Mouse (Mus musculus): ENCODE measurements around the gene Kcnc3. TPM values are rescaled to one million over a fixed set of nuclear protein-coding genes. Genes with fewer than 3 reads are reported as not detected.

Gene Kcnc3
- total RNA-seq, 4 experiments from 2014 or later: 133 to 157 (median 145) TPM

DNA sequence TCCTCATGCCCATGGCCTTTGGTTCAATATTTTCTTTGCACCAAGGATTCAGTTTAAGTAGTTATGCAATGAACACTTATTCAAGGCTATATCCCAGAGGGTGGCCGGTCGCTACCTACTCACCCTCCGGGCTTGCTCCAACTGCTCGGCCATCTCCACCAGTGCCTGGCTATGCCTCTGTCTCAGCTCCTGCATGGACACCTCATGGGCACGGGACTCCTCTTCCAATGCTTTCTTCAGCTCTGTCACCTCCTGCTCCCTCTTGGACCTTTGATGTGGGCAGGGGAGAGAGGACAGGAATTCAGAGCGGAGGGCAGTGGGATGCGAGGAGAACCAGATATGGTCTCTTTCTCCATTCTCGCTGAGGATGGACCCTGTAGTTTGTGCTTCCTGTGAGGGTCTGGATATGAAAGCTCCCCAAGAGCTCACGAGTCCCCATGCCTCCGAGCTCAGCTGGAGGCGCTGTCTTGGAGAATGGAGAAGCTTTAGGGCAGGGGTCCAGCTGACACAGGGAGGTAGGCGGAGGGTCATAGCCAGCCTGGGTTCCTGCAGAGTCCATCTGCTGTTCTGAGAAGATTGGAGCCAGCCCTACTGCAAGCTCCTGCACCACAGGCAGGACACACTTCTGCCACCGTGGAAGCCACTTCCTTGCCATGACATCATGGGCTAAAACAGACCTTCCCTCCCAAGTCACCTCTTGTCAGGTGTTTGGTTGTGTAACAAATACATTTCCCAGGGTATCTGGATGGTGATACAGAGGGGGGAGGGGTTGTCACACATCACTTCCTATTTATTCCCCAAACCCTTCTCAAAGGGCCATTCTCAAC is 35.0 kb downstream of the Kcnc3 start:
- DNase-seq (ENCODE audit: low spot score in 2 of 2): no peak

DNA sequence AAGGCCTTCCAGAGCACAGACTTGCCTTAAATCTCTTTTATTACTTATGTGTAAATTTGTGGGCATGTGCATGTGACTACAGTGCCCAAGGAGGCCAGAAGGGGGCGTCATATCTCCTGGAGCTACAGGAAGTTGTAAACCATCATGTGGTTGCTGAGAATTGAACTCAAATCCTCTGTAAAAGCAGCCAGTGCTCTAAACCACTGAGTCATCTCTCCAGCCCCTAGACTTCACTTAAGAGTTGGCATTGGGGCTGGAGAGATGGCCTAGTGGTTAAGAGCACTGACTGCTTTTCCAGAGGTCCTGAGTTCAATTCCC is 35.6 kb downstream of the Kcnc3 start:
- no peak for DNase-seq (ENCODE audit: low spot score in 2 of 2)

DNA sequence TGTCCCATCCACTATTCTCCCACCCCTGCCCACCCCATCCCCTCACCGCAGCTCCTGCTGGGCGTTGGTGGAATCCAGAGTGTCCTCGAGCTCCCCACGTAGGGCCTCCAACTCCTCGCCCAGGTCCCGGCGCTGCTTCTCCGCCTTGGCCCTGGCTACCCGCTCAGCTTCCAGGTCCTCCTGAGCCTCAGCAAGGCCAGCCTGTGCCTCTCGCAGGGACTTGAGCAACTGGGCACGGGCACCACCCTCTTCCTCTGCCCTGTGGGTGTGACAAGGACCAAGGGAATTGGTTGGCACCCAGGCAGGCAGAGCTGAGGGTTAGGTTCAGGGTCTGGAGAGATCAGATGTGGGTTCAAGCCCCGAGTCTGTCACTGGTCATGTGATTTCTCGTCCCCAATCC is 36.5 kb downstream of the Kcnc3 start:
- DNase-seq (ENCODE audit: low spot score in 2 of 2): no peak

DNA sequence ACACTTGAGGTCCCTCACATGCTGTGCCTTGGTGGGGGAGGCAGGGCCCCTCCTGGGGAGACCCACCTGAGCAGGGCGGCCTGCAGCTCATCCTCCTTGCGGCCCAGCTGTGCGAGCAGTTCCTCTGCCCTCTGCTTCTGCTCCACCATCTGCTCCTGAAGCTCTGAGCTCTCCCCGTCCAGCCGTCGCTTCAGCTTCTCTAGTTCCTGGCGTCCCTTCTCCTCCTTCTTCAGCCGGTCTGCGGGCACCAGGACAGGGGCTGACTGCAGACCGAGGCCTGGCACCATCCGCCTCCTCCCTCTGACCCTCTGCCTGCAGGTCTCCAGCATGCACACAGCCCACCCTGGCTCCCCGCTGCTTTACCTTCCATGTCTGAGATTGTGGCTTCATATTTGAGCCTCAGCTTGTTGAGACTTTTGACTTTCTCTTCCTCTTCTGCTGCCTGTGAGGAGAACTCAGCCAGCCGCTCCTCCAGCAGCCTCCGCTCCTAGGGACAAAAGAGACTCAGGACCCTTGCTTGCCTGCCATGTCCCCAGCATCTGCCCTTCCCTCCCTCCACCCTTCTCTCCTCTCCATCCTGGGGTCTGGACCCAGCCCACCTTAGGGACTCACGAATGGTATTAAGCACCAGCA is 38.1 kb downstream of the Kcnc3 start:
- no peak for DNase-seq (ENCODE audit: low spot score in 2 of 2)

DNA sequence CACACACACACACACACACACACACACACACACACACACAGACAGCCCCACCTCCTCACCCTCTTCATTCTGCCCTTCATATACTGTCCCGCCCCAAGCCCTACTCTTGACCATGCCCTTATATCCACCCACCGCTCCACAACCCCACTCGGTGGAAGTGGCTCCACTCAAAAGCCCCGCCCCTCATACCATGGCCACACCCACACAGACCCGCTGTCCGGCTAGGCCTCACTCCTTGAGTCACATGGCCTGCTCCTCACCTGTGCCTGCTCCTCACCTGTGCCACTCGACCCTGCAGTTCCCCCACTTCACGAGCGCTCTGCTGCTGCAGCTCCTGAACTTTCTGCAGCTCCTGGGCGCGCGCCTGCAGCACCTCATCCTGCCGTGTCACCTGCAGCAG is 40.0 kb downstream of the Kcnc3 start:
- no peak for DNase-seq (ENCODE audit: low spot score in 2 of 2)

DNA sequence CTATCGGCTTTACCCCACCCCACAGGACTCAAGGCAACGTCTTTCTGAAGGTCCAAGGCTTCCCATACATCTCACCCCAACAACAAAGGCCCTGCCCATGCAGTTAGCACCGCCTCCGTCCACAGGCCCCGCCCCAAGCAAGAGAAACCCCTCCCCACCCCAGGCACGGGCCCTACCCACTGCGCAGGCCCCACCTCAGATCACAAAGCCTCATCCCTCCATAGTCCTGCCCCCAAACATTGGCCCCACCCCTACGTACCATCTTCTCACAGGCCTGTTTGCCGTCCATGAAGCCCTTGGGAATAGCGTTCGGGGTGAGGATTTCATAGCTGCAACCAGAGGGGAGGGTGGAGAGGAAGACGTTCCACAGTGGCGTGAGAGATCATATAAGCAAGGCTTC is 42.2 kb downstream of the Kcnc3 start:
- no peak for DNase-seq (ENCODE audit: low spot score in 2 of 2)

DNA sequence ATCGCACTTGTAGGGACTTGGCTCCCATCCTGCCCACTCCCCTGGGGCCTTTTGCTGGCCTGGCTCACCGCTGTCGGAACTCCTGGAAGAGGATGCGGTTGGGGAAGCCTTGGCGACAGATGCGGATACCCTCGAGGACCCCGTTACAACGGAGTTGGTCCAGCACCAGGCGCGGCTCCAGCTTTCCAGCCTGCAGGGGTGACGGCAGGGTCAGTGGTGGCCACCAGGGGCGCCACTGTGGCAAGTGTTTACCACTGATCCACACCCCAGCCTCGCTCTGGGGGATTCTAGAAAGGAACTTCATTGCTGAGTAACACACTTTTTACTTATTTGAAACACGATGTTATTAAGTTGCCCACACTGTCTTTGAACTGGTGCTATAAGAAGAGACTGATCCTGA is 42.9 kb downstream of the Kcnc3 start:
- DNase-seq (ENCODE audit: low spot score in 2 of 2): no peak

DNA sequence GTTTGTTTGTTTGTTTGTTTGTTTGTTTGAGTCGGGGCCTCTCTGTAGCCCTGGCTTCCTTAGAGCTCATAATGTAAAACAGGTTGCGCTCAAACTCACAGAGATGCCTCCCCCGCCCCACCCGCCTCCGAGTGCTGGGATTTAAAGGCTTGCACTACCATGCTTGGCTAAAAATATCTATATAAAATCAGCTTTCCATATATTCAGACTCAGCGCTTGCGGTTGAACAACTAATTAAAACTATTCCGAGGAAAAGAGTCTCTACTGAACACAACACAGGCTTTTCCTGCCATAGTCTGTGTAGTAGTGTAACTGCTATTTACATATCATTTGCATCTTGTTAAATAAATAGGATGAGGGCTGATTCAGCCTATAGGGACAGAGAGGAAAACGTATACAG is 46.2 kb downstream of the Kcnc3 start:
- DNase-seq (ENCODE audit: low spot score in 2 of 2): no peak

DNA sequence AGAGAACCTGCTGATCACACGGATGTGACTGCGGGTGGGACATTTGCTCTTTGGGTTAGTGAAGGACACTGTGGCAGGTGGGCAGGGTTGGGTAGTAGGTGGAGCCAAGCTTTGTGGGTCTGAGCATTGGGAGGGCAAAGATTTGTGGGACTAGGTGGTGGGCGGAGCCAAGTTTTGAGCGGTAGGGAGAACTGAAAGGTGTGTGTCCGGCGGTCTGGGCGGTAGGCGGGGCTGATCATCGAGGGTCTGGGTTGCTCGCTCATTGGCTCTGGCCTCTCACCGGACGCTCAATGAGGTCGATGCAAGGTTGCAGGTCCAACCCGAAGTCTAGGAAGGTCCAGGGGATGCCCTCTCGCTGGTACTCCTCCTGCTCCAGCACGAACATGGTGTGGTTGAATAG is 48.2 kb downstream of the Kcnc3 start:
- DNase-seq (ENCODE audit: low spot score in 2 of 2): no peak

DNA sequence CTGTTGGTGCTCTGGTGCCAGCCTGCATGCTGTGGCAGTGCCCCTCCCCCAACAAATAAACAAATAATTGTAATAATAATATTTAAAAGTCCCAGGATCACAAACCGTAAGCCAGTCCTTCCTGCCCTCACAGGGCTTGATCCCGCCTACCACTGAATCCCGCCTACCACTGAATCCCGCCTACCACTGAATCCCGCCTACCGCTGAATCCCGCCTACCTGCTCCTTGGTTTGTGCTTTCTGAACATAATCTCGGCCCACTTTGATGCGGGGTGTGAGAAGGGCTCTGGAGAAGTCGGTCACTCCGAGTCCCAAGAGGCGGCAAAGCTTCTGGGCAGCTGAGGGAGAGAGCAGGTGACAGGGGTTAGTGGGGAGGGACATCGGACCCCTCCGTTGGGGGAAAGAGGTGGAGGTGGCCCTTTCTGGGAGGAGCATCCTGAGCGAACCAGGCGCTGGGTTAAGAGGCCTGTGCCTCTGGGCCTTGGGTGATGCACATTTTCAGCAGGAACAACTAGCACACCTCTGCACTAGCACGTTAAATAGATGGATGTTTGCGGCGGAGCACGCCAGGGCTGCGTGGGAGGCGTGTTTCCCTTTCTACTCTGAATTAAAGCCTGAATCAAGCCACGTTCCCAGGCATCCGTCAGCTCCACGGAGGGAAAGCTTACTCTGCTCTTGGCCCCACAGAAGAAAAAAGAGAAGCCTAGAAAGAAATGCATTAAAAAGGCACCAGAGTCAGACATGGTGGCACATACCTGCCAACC is 50.6 kb downstream of the Kcnc3 start:
- DNase-seq (ENCODE audit: low spot score in 2 of 2): peak in 1 of 2 experiments; percentile 58

DNA sequence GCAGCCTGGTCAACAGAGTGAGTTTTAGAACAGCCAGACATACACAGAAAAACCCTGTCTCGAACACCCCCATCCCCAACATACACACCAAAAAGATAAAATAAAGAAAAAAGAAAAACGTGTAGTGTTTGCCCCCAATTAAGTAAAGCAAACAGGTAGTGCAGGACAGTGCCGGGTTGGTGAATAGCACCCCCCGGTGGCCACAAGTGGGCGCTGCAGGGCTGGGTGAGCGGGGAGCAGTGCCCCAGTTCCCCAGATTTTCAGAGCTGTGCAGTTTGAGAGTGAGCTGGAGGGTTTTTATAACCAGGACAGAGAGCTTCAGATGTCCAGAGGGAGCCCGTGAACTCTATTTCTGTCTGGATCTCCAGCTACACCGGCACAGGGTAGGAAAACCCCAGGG is 51.4 kb downstream of the Kcnc3 start:
- DNase-seq (ENCODE audit: low spot score in 2 of 2): peak in 1 of 2 experiments; percentile 32

DNA sequence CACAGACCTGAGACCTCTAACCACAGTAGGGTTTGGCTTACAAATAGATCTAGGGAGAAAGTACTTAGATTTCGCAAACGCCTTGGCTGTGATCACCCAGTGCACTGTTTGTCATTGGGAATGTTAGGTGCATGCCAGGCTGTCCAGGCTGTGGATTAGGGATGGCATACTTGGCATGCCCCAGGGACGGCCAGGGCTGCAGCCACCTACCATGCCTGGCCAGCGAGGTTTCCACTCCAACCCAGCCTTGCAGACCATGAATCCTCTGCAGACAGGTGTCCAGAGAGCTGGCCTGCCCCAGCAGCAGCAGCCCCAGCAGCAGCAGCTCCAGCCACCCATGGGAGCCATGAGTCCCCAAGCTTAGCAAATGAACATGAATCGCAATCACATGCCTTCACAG is 54.8 kb downstream of the Kcnc3 start:
- no peak for DNase-seq (ENCODE audit: low spot score in 2 of 2)

DNA sequence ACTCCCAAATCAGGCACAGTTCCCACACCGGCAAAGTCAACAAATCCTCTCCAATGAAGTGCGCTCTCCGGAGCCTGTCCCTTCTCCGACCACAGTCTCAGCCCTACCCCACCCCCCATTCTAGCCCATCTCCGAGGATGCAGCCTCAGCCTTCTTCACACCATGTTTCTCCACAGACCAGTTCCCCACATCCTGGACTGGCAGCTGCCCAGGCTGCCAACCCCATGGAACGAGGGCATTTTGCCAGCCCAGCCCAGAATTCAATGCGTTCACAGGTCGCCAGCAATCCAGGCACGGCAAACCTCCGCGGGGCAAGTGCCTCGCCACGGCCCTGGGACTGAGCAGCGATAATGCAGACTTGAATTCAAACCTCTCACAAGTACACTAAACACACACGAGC is 55.5 kb downstream of the Kcnc3 start:
- DNase-seq (ENCODE audit: low spot score in 2 of 2): no peak

DNA sequence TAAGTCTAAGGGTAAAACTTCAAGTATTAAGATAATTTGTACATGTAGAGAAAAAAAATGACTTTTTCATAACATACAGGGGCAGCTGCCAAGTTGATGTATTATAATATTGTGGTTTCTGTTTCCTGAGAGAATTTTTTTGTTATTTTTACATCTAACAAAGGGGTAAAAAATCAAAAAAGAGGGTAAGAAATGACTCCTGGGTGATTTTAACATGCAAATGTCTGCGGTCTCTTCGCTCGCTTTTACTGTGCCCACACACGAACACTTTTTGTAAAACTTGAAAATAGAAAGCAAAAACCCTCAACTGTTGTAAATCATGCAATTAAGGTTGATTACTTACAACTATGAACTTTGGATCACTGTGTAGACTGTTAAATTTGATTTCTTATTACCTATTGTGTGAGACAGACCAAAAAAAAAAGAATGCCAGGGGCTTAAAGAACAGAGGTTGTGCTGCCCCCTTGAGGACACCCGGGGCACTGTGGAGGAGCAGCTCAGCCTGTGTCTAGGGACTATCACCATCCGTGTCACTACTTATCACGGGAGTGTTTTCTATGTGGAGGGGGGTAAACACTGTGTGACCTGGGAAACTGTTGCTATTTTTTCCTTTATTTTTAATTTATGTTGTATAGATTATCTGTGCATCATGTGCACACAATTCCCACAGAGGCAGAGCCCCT is 56.7 kb downstream of the Kcnc3 start:
- DNase-seq (ENCODE audit: low spot score in 2 of 2): peak in 1 of 2 experiments; percentile 76

DNA sequence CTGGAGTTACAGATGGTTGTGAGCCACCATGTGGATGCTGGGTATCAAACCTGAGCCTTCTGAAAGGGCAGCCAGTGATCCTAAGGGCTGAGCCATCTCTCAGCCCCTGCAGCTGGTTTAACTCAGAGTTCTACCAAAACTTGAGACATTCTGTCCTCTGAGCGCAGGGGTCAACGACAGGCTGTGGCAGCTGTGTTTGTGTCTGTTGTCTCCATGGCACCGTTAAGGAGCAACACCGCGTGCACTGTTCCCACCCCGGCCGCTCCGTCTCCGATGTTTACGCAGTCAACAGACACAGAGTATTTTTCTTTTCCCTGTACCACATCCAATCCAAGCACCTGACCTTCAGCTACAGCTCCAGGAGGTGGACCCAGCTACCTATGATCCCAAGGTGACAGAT is 57.3 kb downstream of the Kcnc3 start:
- DNase-seq (ENCODE audit: low spot score in 2 of 2): no peak

DNA sequence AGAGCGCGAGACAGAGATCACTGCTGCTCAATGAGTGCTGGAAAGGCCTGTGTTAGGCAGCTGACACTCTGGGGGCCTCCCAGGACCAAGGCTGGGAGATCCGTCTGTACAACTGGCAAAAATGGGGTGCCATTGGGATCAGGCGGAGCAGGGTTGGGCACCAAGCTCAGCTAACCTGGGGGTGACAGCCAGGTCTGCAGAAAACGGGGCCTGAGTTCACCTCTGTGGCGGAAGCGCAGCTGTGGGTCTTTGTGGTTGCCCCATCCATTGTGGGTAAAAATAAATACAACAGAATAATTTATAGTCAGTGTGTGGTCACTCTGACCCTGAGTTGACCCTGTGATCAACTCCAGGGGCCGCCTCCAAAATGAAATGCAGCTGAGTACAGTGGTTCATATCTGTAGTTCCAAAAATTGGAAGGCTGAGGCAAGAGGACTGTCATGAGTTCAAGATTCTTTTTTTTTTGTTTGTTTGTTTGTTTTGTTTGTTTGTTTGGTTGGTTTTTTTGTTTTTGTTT is 58.7 kb downstream of the Kcnc3 start:
- DNase-seq (ENCODE audit: low spot score in 2 of 2): no peak

DNA sequence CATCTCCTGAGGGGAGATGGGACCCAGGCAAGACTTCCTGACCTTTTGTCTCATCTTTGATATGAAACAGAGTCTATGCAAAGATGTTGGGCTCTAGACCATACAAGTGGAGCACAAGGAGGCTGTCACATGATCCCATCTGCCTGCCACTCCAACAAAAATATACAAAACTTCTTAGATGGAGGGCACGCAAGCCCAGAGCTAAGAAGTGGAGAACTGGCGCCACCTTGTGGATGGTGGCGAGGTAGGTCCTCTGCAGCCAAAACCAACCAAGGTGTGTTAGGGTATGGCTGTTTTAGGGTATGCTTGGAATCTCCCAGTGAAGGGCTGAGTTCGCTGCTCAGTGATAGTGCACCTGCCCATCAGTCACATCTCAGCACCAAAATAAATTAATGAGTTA is 59.5 kb downstream of the Kcnc3 start:
- peak in 1 of 2 experiments; percentile 72 for DNase-seq (ENCODE audit: low spot score in 2 of 2)

DNA sequence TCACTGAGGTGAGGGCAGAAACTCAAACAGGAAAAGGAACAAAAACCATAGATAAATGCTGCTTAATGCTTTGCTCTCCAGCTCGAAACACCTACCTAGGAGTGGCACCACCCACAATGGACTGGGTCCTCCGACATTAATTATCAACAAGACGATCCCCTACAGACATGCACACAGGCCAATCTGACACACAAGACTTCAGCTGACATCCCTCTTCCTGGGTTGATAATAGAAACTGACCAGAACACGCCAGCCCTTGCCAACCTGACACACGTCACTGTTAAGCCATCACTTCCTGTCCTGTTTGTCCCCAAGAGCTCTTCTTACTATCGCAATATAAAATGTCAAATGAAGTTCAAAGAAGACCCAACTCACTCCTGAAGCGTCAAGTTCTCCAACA is 61.0 kb downstream of the Kcnc3 start:
- DNase-seq (ENCODE audit: low spot score in 2 of 2): no peak

DNA sequence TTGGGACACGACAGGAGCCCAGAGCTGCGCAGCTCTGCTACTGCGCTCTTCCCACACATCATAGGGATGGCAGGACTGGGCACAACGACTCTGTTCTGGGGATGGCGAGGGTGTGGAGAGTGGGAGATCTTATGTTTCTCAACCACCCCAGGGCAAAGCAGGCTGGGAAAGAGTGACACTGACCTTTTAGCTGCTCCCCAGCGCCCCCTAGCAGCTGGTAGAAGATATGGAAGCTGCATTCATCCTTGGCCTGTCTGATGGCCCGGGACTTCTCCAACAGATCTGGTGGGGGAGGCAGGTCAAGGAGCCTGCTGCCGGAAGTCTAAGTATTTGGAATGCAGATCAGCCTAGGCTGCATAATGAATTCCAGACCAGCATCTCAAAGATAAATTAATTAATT is 63.3 kb downstream of the Kcnc3 start:
- no peak for DNase-seq (ENCODE audit: low spot score in 2 of 2)
